Mouse (Mus musculus): Measurements from ENCODE around the gene Galnt10. TPM values are rescaled to one million over a fixed set of nuclear protein-coding genes. Genes with fewer than 3 reads are reported as not detected.

Galnt10 gene
- polyA plus RNA-seq, 1 experiment from 2014 or later = 15.6 TPM

GRCm38 (mm10) chr11:57779824-57780223 lies 134.6 kb downstream of the Galnt10 start:
- Histone ChIP-seq H3K9ac (replicated peaks) (no peak overlapping the region), H3K27ac (no peak overlapping the region), H3K9me3 (no peaks in the 10 kb centered on the region), H3K4me3 (replicated peaks) (no peak overlapping the region), H3K27me3 (peaks cover 15% of the 10 kb centered on the region), H3K4me2 (replicated peaks) (no peak overlapping the region), H3K4me1 (replicated peaks) (peaks cover 25% of the 10 kb centered on the region), H3K36me3 (0 out of 2 replicates have a peak, but pooled peaks cover 3% of the 10 kb centered on the region)
- no peak for ATAC-seq
- 91% methylated on average over 14 of the region's 14 CpGs for WGBS

DNA sequence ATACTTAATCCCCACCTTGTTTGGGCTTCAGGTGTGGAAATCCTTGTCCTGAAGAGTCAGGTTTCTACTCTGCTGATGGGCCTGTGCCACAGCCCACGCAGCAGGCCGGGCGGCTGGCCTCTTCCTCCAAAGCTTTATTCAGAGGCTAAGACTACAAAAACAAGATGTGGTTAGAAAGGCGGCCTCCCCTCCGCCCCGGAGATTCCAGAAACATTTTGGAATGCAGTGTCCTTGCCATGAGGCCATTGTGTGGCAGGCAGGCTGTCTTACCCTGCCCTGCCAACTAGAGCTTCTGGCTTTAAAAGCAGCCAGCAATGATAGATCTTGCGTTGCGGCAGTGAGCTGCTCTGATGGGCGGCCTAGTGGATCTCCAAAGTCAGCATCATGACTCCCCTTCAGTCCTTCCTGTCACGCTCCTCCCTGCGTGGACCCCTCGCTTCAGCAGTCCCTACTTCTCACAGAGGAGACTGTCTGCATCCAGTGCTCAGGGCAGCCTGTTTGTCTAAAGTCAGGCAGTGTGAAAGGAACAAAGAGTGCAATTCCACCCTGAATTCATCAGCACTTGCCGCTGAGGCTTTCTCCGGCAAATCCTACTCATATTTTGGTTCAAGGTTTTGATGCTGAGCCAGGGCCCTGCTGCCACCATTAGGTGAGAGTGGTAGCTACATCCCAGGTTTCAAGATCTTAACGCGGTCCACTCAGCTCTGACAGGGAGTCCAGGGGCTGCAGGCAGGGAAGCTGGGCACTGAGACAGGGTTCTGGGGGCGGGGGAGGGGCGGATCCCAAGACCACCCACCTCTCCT lies 141.6 kb downstream of the Galnt10 start:
- Histone ChIP-seq H3K27me3 (no peaks in the 10 kb centered on the region; the same call in 1 of the 2 replicates), H3K36me3 (0 out of 2 replicates have a peak, but pooled peaks cover 3% of the 10 kb centered on the region), H3K4me1 (replicated peaks) (peaks cover 18% of the 10 kb centered on the region), H3K4me2 (replicated peaks) (peak overlapping the region; percentile 22), H3K9ac (replicated peaks) (peak overlapping the region; percentile 49; the same call in 1 of the 2 replicates), H3K4me3 (replicated peaks) (no peak overlapping the region), H3K9me3 (no peaks in the 10 kb centered on the region), H3K27ac (peak overlapping the region; percentile 76)
- 17% methylated on average over 18 of the region's 18 CpGs for WGBS
- ATAC-seq = peak; percentile 70

DNA sequence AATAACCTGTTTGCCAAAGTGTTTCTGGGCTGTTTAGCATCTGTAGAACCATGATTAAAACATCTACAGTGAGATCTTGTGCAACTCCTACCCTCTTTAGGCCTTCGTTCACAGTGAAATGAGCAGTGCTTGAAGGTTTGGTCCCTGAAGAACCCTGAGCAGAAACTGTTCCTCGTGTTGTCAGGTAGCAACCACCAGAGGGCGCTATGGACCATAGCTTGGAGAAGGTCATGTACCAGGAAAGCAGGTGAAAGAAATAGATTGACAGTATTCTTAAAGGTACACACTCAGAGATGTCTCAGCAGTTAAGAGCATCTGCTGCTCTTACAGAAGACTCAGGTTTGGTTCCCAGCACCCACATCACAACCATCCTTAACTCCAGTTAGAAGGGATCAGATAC lies 142.7 kb downstream of the Galnt10 start:
- Histone ChIP-seq H3K4me2 (replicated peaks) (no peak overlapping the region), H3K4me1 (replicated peaks) (peaks cover 18% of the 10 kb centered on the region), H3K9ac (replicated peaks) (no peak overlapping the region), H3K36me3 (no peaks in the 10 kb centered on the region), H3K9me3 (no peaks in the 10 kb centered on the region), H3K4me3 (replicated peaks) (no peak overlapping the region), H3K27ac (no peak overlapping the region), H3K27me3 (no peaks in the 10 kb centered on the region; the same call in 1 of the 2 replicates)
- ATAC-seq = no peak
- 45% methylated on average over 3 of the region's 3 CpGs for WGBS

DNA sequence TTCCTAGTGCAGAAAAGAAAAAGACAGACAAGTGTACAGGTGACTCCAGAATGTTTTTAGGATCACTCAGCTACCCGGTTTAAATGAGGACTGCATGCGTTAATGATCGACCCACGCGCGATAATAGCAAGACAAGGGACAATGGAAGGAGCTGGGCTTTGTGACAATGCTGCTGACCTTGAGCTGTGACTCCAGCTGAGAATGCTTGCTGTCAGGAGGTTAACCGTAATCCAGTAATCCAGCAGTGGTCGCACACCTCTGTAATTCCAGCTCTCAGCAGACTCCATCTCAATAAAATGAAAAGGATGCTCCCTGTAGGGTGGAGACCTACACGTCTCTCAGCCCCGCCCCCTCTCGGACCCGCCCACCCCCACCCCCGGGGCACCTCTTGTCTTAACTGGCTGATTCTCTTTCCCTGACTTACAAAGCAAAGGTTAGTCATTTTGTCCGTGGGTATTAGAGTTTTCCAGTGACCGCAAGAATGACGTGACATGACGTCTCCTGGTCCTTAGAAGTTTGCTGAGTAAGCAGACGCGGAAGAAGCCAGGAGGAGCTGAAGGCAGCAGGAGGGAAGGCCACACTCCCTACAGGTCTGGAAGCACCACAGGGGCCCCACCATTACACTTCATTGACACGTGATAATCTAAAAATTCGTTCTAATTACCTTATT lies 145.8 kb downstream of the Galnt10 start:
- H3K36me3 ChIP-seq = no peaks in the 10 kb centered on the region
- H3K27ac ChIP-seq = no peak overlapping the region
- H3K27me3 ChIP-seq = no peaks in the 10 kb centered on the region
- H3K4me2 ChIP-seq (replicated peaks) = no peak overlapping the region
- no peaks in the 10 kb centered on the region for H3K9me3 ChIP-seq
- peaks cover 16% of the 10 kb centered on the region for H3K4me1 ChIP-seq (replicated peaks)
- 25% methylated on average over 21 of the region's 21 CpGs for WGBS
- no peak overlapping the region for H3K4me3 ChIP-seq (replicated peaks)
- no peak overlapping the region for H3K9ac ChIP-seq (replicated peaks)
- no peak for ATAC-seq

DNA sequence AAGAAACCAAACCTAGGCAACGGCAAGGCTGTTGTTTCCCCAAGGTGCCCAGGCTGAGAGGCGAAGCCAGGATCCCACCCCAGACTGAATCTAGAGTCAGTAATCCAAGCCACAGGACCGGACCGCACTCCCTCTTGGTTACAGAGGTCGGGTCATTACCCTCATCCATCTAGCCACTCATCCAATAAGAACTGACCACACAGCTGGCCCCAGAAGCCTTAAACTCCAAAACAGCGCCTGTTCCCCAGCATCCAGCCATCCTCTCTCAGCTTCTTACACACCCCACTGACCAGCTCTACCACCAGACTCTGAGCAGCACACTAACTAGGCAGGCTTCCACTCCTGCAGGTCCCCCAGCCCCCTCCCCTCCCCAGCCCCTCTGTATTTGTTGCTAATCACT lies 149.8 kb downstream of the Galnt10 start:
- Histone ChIP-seq H3K4me1 (replicated peaks) (peaks cover 2% of the 10 kb centered on the region), H3K9me3 (no peaks in the 10 kb centered on the region), H3K4me2 (replicated peaks) (no peak overlapping the region), H3K36me3 (no peaks in the 10 kb centered on the region), H3K9ac (replicated peaks) (no peak overlapping the region), H3K27ac (no peak overlapping the region), H3K4me3 (replicated peaks) (no peak overlapping the region), H3K27me3 (no peaks in the 10 kb centered on the region)
- WGBS = 55% methylated on average over 6 of the region's 6 CpGs
- ATAC-seq = no peak

DNA sequence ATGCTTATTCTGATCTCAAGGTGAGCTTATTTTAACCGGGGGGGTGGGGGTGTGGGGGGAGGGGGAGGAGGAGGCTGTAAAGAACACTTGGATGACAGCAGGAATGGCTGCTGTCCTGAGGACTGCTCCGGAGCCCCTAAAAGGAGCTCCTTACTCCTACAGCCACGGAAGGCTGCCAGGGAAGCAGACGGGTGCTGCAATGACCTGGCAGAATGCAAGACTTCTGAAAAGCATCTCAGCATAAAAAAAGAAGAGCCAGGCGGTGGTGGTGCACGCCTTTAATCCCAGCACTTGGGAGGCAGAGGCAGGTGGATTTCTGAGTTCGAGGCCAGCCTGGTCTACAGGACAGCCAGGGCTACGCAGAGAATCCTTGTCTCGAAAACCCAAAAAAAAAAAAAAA lies 152.6 kb downstream of the Galnt10 start:
- no peaks in the 10 kb centered on the region for H3K36me3 ChIP-seq
- H3K4me3 ChIP-seq (replicated peaks) = no peak overlapping the region
- H3K9me3 ChIP-seq = no peaks in the 10 kb centered on the region
- peaks cover 18% of the 10 kb centered on the region for H3K4me1 ChIP-seq (replicated peaks)
- no peak for ATAC-seq
- no peaks in the 10 kb centered on the region for H3K27me3 ChIP-seq
- H3K9ac ChIP-seq (replicated peaks) = no peak overlapping the region
- no peak overlapping the region for H3K4me2 ChIP-seq (replicated peaks)
- WGBS = 80% methylated on average over 9 of the region's 9 CpGs
- no peak overlapping the region for H3K27ac ChIP-seq

DNA sequence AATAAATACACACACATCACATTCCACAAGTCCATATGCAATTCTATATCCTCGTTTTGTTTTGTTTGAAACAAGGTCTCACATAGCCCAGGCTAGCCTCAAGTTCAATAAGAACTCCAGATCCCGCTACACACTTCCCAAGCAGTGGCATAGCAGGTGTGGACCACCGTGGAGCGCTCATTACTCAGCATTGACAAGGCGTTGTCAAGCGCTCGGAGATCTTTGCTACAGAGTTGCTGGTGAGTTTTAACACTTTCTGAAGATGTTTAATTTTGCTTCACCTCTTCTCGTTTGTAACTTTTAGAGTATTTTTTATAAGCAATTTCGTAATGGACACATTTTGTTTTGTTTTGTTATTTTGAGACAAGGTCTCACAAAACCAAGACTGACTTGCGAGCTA lies 154.2 kb downstream of the Galnt10 start:
- peaks cover 31% of the 10 kb centered on the region for H3K4me1 ChIP-seq (replicated peaks)
- H3K9ac ChIP-seq (replicated peaks) = no peak overlapping the region
- no peak overlapping the region for H3K27ac ChIP-seq
- H3K4me2 ChIP-seq (replicated peaks) = no peak overlapping the region
- H3K4me3 ChIP-seq (replicated peaks) = no peak overlapping the region
- H3K9me3 ChIP-seq = no peaks in the 10 kb centered on the region
- H3K27me3 ChIP-seq = no peaks in the 10 kb centered on the region
- no peak for ATAC-seq
- H3K36me3 ChIP-seq = no peaks in the 10 kb centered on the region
- 89% methylated on average over 10 of the region's 10 CpGs for WGBS

DNA sequence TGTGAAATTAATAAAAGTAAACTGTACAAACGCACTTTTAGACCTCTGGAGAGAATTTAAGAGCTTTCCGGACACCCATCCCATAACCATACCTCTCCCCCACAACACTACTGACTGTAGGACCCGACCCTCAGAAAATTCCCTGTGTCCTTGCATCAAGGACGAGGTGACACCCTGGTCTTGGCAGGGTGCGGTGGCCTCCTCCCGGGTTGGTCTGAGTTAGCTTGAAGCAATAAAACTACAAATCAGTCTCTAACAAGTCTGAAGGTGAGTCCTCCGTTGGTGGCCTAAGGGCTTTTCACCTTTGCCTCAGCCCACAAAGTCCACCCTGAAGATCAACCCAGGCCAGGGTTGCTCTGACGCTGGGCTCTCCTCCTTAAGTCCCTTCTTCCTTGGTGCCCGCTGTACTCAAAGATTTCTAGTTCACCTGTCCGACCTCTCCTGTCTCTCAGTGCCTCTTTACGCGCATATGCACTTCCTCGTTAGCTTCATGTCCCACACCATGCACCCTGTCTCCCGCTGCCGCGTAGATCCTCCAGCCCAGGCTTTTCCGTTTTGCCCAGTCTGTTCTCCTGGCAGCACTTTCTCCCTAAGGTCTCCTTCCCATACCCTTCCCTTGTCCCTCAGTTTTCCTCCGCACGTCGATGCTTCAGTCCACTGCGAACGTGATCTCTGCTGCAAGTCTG lies 155.2 kb downstream of the Galnt10 start:
- 15% methylated on average over 22 of the region's 22 CpGs for WGBS
- H3K36me3 ChIP-seq = no peaks in the 10 kb centered on the region
- H3K4me3 ChIP-seq (replicated peaks) = peak overlapping the region; percentile 94
- no peaks in the 10 kb centered on the region for H3K27me3 ChIP-seq
- H3K9ac ChIP-seq (replicated peaks) = peak overlapping the region; percentile 68
- peaks cover 36% of the 10 kb centered on the region for H3K4me1 ChIP-seq (replicated peaks)
- H3K27ac ChIP-seq = peak overlapping the region; percentile 72; the same call in 1 of the 2 replicates
- no peak for ATAC-seq
- H3K4me2 ChIP-seq (replicated peaks) = peak overlapping the region; percentile 98
- no peaks in the 10 kb centered on the region for H3K9me3 ChIP-seq

- peak; percentile 97 for ATAC-seq
- no peaks in the 10 kb centered on the region for H3K9me3 ChIP-seq
- H3K27ac ChIP-seq = peak within 1 kb of the TSS; percentile 72
- under 1% methylated on average over 52 of the region's 66 CpGs for WGBS
- H3K27me3 ChIP-seq = no peaks in the 10 kb centered on the region
- H3K9ac ChIP-seq (replicated peaks) = peak within 1 kb of the TSS; percentile 92
- H3K4me1 ChIP-seq (replicated peaks) = peaks cover 42% of the 10 kb centered on the region
- H3K4me2 ChIP-seq (replicated peaks) = peak within 1 kb of the TSS; percentile 98
- H3K4me3 ChIP-seq (replicated peaks) = peak within 1 kb of the TSS; percentile 94
- H3K36me3 ChIP-seq = peaks cover 2% of the 10 kb centered on the region; the same call in 1 of the 2 replicates
These were observed 155.9 kb downstream of the Galnt10 start, which contains the start of gene Sap30l for GRCm38 (mm10) chr11:57800971-57801765. Gene Sap30l (plus strand): TSS chr11:57801637.

DNA sequence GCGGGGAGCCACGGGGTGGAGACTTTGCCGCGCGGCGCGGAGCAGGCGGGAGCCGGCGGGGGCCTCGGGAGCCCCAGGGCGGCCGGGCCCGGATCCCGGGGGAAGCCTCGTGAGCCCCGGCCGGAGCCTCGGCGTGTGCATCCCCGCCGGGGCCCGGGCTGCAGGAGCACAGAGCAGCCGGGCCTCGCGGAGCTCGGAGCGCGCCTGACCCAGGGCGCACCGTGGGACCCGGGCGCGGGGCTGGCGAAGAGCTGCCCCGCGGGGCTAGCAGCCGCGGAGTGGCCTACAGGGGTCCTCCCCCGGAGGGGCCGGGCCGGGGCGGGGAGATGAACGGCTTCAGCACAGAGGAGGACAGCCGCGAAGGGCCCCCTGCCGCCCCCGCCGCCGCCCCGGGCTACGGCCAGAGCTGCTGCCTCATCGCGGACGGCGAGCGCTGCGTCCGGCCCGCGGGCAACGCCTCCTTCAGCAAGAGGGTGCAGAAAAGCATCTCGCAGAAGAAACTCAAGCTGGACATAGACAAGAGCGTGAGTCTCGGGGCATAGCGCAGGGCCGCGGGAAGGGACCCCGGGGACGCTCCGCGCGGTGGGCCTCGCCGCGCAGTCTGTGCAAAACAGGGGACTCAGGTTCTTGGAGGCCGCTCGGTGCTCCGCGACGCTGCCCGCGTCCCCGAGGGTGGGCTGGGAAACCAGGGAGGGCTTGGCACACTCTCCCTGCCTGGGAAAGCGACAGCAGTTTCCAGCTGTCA lies 156.7 kb downstream of the Galnt10 start:
- Histone ChIP-seq H3K9me3 (no peaks in the 10 kb centered on the region), H3K36me3 (peaks cover 10% of the 10 kb centered on the region), H3K9ac (replicated peaks) (peak overlapping the region; percentile 92), H3K4me3 (replicated peaks) (peak overlapping the region; percentile 94), H3K4me1 (replicated peaks) (peaks cover 48% of the 10 kb centered on the region), H3K4me2 (replicated peaks) (peak overlapping the region; percentile 98), H3K27me3 (no peaks in the 10 kb centered on the region), H3K27ac (peak overlapping the region; percentile 67)
- WGBS = under 1% methylated on average over 66 of the region's 85 CpGs
- peak; percentile 78 for ATAC-seq

- no peak for ATAC-seq
- Histone ChIP-seq H3K9me3 (no peaks in the 10 kb centered on the region), H3K4me3 (replicated peaks) (peak overlapping the region; percentile 94), H3K36me3 (peaks cover 13% of the 10 kb centered on the region), H3K4me1 (replicated peaks) (peaks cover 48% of the 10 kb centered on the region), H3K27me3 (no peaks in the 10 kb centered on the region), H3K27ac (no peak overlapping the region), H3K4me2 (replicated peaks) (peak overlapping the region; percentile 98), H3K9ac (replicated peaks) (peak overlapping the region; percentile 92)
- under 1% methylated on average over 18 of the region's 18 CpGs for WGBS
These were observed 157.2 kb downstream of the Galnt10 start for GRCm38 (mm10) chr11:57802511-57802870.

Data from midbrain, embryonic 13.5 days (tissue).